Mouse (Mus musculus): ENCODE measurements around the gene Olfr980. TPM values are rescaled to one million over a fixed set of nuclear protein-coding genes. Genes with fewer than 3 reads are reported as not detected.
"Not testable (repeated sequence)": the region's sequence is repeated elsewhere in the genome, so short reads cannot be mapped to it uniquely, and the experiment has no call there.

Olfr980 gene
- total RNA-seq (2021) = not detected
- long read RNA-seq = 0 reads

- no peak for DNase-seq (ENCODE audit: low spot score in 2 of 2)
Observed at GRCm38 (mm10) chr9:40009482-40009881, at the start of gene Olfr980. Olfr980 (minus strand) TSS chr9:40009582.

GRCm38 (mm10) chr9:40050138-40050537, 40.8 kb upstream of the Olfr980 start:
- no peak for DNase-seq (ENCODE audit: low spot score in 2 of 2)

- DNase-seq (ENCODE audit: low spot score in 2 of 2) = no peak
Observed at GRCm38 (mm10) chr9:40021164-40021563, 11.8 kb upstream of the Olfr980 start, which contains the start of gene Olfr981. Olfr981 (plus strand) TSS chr9:40021464.

DNA sequence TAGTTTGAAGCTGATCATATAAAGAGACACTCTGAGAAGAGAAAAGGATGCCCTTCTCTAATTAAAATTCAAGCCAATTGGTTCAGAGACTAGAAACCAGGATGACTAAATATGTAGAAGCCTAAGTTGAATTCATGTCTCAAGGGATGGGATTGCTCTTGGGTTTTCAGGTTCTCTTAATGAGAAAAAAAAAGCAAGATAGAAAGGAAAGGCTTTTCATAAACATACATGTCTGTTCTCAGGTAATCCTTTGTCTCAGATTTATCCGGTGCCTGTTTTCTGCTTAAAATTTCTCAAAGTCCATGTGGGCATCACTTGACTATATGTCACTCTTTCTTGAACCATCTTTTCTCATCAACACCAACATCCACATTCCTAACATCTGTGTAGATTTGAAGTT, 6.0 kb downstream of the Olfr980 start, which contains the start of gene Olfr979:
Gene Olfr979 (minus strand): TSS at position 101 of the 400 bp plus-strand sequence.
- DNase-seq (ENCODE audit: low spot score in 2 of 2) = no peak

DNA sequence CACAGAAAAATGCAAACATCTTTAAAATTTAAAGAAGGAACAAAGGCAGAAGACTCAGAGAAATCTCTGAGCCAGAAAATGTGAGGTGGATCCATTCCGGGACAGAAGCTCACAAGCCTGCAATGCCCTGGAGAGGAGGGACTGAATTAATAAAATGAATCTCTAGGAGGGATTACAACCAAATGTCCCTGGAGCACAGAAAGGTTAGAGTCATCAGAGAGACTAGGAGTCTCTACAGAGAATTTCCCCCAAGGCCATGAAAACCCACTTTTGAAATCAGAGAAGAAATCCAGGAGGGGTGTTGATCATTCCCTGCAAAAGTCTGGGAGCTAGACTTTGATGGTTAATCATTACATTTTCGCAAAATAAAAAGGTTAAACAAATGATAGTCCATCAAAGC, 17.6 kb downstream of the Olfr980 start, which contains the start of gene Olfr978:
Gene Olfr978 (plus strand): TSS at position 301 of the 400 bp plus-strand sequence.
- DNase-seq (ENCODE audit: low spot score in 2 of 2) = no peak

- DNase-seq (ENCODE audit: low spot score in 2 of 2) = not testable (repeated sequence)
Observed at GRCm38 (mm10) chr9:39976581-39977145, 32.7 kb downstream of the Olfr980 start.

DNA sequence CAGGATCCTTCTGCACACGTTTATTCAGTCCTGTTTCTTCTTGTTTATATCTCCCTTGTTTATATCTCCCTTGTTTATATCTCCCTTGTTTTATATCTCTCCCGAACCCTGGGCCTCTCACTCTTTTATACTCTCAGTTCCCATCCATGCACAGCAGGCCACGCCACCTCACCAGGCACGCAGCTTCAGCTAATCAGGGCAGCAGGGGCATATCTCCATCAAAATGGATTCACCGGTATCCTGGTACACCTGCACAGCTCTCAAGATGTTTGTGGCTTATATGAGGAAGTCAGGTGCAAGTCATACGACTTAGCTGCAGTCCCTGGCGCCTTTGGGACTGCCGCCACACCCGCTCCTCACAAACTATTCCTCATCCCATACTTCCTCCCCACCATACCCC, 48.3 kb downstream of the Olfr980 start, which contains the start of gene Olfr976:
Gene Olfr976 (minus strand): TSS at position 101 of the 400 bp plus-strand sequence.
- not testable (repeated sequence) for DNase-seq (ENCODE audit: low spot score in 2 of 2)

Other genes starting within 250 kb of the Olfr980 start
- gene Olfr968, start 226.3 kb downstream of the Olfr980 start, total RNA-seq (2021) = not detected
- not detected for gene Olfr969, start 218.6 kb downstream of the Olfr980 start, total RNA-seq (2021)
- not detected for gene Olfr970, start 200.7 kb downstream of the Olfr980 start, total RNA-seq (2021)
- not detected for gene Olfr971, start 172.7 kb downstream of the Olfr980 start, total RNA-seq (2021)
- gene Olfr972, start 143.2 kb downstream of the Olfr980 start, total RNA-seq (2021) = not detected
- not detected for gene Olfr229, start 102.2 kb downstream of the Olfr980 start, total RNA-seq (2021)
- not detected for gene Olfr974, start 72.1 kb downstream of the Olfr980 start, total RNA-seq (2021)
- not detected for gene Olfr975, start 57.5 kb downstream of the Olfr980 start, total RNA-seq (2021)
- gene Olfr976, start 48.4 kb downstream of the Olfr980 start, total RNA-seq (2021) = not detected
- gene Olfr978, start 17.5 kb downstream of the Olfr980 start, total RNA-seq (2021) = not detected
- not detected for gene Olfr979, start 6.1 kb downstream of the Olfr980 start, total RNA-seq (2021)
- not detected for gene Olfr981, start 11.9 kb upstream of the Olfr980 start, total RNA-seq (2021)
- gene Olfr982, start 64.2 kb upstream of the Olfr980 start, total RNA-seq (2021) = not detected
- gene Olfr983, start 84.0 kb upstream of the Olfr980 start, total RNA-seq (2021) = not detected
- gene Olfr984, start 104.6 kb upstream of the Olfr980 start, total RNA-seq (2021) = under 1 TPM in 1 of 2 experiments, not detected in 1; 0.07 TPM
- gene Olfr985, start 120.6 kb upstream of the Olfr980 start, total RNA-seq (2021) = not detected
- not detected for gene Tmem225, start 138.5 kb upstream of the Olfr980 start, total RNA-seq (2021)
- not detected for gene Olfr986, start 171.3 kb upstream of the Olfr980 start, total RNA-seq (2021)
- gene Zfp202, start 182.7 kb upstream of the Olfr980 start, total RNA-seq (2021) = 1 to 10 TPM; 4.9 to 5.2 TPM

Measured in layer of hippocampus, postnatal 10 days (tissue).